Mouse (Mus musculus) lung, postnatal 0 days (tissue): ENCODE measurements at regions not wholly inside any gene's neighbourhood (a gene's known extent, or its start where the extent isn't known, plus 50 kb on each side); places are given as distances from the start of the nearest gene placed in this dataset.

Experiments
- ATAC-seq: fragments of 200-750 bp; cut with Nextera tagmentation; 2 replicates; pipeline ENCODE4 v1.8.0; 2017; ENCODE audit warnings: moderate library complexity
- DNase-seq: peaks from one replicate; pipeline ENCODE4 v3.0.0-alpha.2; 2016; ENCODE audit warnings: low spot score
- H3K27ac ChIP-seq: fragments of 300-500 bp; sonication (generic); 2 replicates; pipeline ENCODE4 v1.5.1; 2014; ENCODE audit warnings: antibody characterized with exemption, mild to moderate bottlenecking, low read length, mixed read lengths
- H3K27me3 ChIP-seq: fragments of 300-500 bp; sonication (generic); replicated peaks from 2 replicates; pipeline ENCODE4 v1.6.1; 2014; ENCODE audit warnings: low read length, mixed read lengths; ENCODE audit not compliant: insufficient read depth
- H3K36me3 ChIP-seq: fragments of 300-500 bp; sonication (generic); 2 replicates; pipeline ENCODE4 v1.6.1; 2014; ENCODE audit warnings: low read length, mixed read lengths; ENCODE audit not compliant: insufficient read depth
- H3K4me1 ChIP-seq: fragments of 300-500 bp; sonication (generic); 2 replicates; pipeline ENCODE4 v1.6.1; 2014; ENCODE audit warnings: antibody characterized with exemption, low read depth, low read length, mixed read lengths; ENCODE audit not compliant: insufficient read depth
- H3K4me2 ChIP-seq: fragments of 300-500 bp; sonication (generic); replicated peaks from 2 replicates; pipeline ENCODE4 v1.6.1; 2014; ENCODE audit warnings: low read depth, mild to moderate bottlenecking, low read length, moderate library complexity, mixed read lengths
- H3K4me3 ChIP-seq: fragments of 300-500 bp; sonication (generic); 2 replicates; pipeline ENCODE4 v1.5.1; 2014; ENCODE audit warnings: low read depth, low read length
- H3K9ac ChIP-seq: fragments of 300-500 bp; sonication (generic); replicated peaks from 2 replicates; pipeline ENCODE4 v1.6.1; 2014; ENCODE audit warnings: low read depth, mild to moderate bottlenecking
- H3K9me3 ChIP-seq: fragments of 300-500 bp; sonication (generic); 2 replicates; pipeline ENCODE4 v1.6.1; 2016; ENCODE audit warnings: low read length, mixed read lengths
- CTCF ChIP-seq: IDR thresholded peaks from 2 replicates; pipeline ENCODE4 v1.5.1; 2016; ENCODE audit warnings: antibody characterized with exemption, mild to moderate bottlenecking
- EP300 ChIP-seq: IDR thresholded peaks from 2 replicates; pipeline ENCODE4 v1.6.1; 2016; ENCODE audit warnings: antibody characterized with exemption, mild to moderate bottlenecking, control low read depth
- WGBS: fragments of 180-500 bp; shearing (Covaris S2); extraction: QIAGEN DNeasy Blood & Tissue Kit; methylation state at CpG from one replicate; pipeline ENCODE4 v1.1.7; 2014; 5-methylcytosine and 5-hydroxymethylcytosine counted together

- WGBS = 71% methylated on average over 7 of the region's 7 CpGs
- Histone ChIP-seq H3K9me3 (no peaks in the 10 kb centered on the region), H3K27me3 (no peaks in the 10 kb centered on the region), H3K9ac (no peak overlapping the region), H3K27ac (no peak overlapping the region), H3K4me1 (no peaks in the 10 kb centered on the region), H3K4me2 (no peak overlapping the region), H3K4me3 (no peak overlapping the region), H3K36me3 (no peaks in the 10 kb centered on the region)
- ATAC-seq = no peak
- TF ChIP-seq CTCF (no peak), EP300 (no peak)
- no peak for DNase-seq
Observed at GRCm38 (mm10) chr3:34232329-34233250, 151.5 kb upstream of the Dnajc19 start.

- Histone ChIP-seq H3K9me3 (no peaks in the 10 kb centered on the region), H3K4me2 (no peak overlapping the region), H3K36me3 (no peaks in the 10 kb centered on the region), H3K4me3 (no peak overlapping the region), H3K27ac (no peak overlapping the region), H3K4me1 (no peaks in the 10 kb centered on the region), H3K9ac (no peak overlapping the region), H3K27me3 (no peaks in the 10 kb centered on the region)
- TF ChIP-seq CTCF = peak; percentile 27
- TF ChIP-seq EP300 = no peak
- ATAC-seq (no peak), DNase-seq (peak; percentile 7)
- WGBS = 62% methylated on average over 9 of the region's 9 CpGs
Observed at GRCm38 (mm10) chr3:34231593-34232328, 150.6 kb upstream of the Dnajc19 start.

- H3K36me3 ChIP-seq = no peaks in the 10 kb centered on the region
- DNase-seq (no peak), ATAC-seq (no peak)
- no peak overlapping the region for H3K4me3 ChIP-seq
- no peaks in the 10 kb centered on the region for H3K4me1 ChIP-seq
- no peak overlapping the region for H3K27ac ChIP-seq
- no peaks in the 10 kb centered on the region for H3K9me3 ChIP-seq
- no peak overlapping the region for H3K4me2 ChIP-seq
- 86% methylated on average over 10 of the region's 10 CpGs for WGBS
- H3K9ac ChIP-seq = no peak overlapping the region
- TF ChIP-seq CTCF = no peak
- no peak for TF ChIP-seq EP300
- H3K27me3 ChIP-seq = no peaks in the 10 kb centered on the region
Observed at GRCm38 (mm10) chr3:34222291-34222690, 141.2 kb upstream of the Dnajc19 start.

- ATAC-seq (no peak), DNase-seq (no peak)
- 79% methylated on average over 10 of the region's 10 CpGs for WGBS
- H3K4me1 ChIP-seq = no peaks in the 10 kb centered on the region
- H3K9ac ChIP-seq = no peak overlapping the region
- no peaks in the 10 kb centered on the region for H3K27me3 ChIP-seq
- TF ChIP-seq EP300 = no peak
- no peak overlapping the region for H3K4me3 ChIP-seq
- no peak overlapping the region for H3K27ac ChIP-seq
- no peaks in the 10 kb centered on the region for H3K9me3 ChIP-seq
- no peaks in the 10 kb centered on the region for H3K36me3 ChIP-seq
- H3K4me2 ChIP-seq = no peak overlapping the region
Observed at GRCm38 (mm10) chr3:34219741-34220310, 138.7 kb upstream of the Dnajc19 start.

GRCm38 (mm10) chr3:34219096-34219495 lies 138.0 kb upstream of the Dnajc19 start:
- DNase-seq = no peak
- no peaks in the 10 kb centered on the region for H3K9me3 ChIP-seq
- H3K4me3 ChIP-seq = no peak overlapping the region
- H3K27me3 ChIP-seq = no peaks in the 10 kb centered on the region
- no peaks in the 10 kb centered on the region for H3K4me1 ChIP-seq
- no peak overlapping the region for H3K4me2 ChIP-seq
- H3K27ac ChIP-seq = no peak overlapping the region
- TF ChIP-seq CTCF = no peak
- TF ChIP-seq EP300 = no peak
- 67% methylated on average over 2 of the region's 2 CpGs for WGBS
- no peaks in the 10 kb centered on the region for H3K36me3 ChIP-seq
- no peak overlapping the region for H3K9ac ChIP-seq
- ATAC-seq = no peak

- Histone ChIP-seq H3K9ac (no peak overlapping the region), H3K4me3 (no peak overlapping the region), H3K4me1 (no peaks in the 10 kb centered on the region), H3K4me2 (no peak overlapping the region), H3K27me3 (no peaks in the 10 kb centered on the region), H3K27ac (no peak overlapping the region), H3K9me3 (no peaks in the 10 kb centered on the region), H3K36me3 (no peaks in the 10 kb centered on the region)
- WGBS = 63% methylated on average over 4 of the region's 4 CpGs
- no peak for TF ChIP-seq CTCF
- TF ChIP-seq EP300 = no peak
- no peak for ATAC-seq
- no peak for DNase-seq
Observed at GRCm38 (mm10) chr3:34217911-34218310, 136.8 kb upstream of the Dnajc19 start.
